Mouse (Mus musculus) ovary, postnatal 14 days (tissue): ENCODE data around the gene Ostm1.

Experiments
- DNase-seq: peaks from one replicate; pipeline ENCODE4 v3.0.0; 2022; ENCODE audit warnings: low spot score

The Ostm1 gene

GRCm38 (mm10) chr10:42680582-42681001, 97.0 kb downstream of the Ostm1 start:
- DNase-seq: no peak

- no peak for DNase-seq
These were observed 98.8 kb downstream of the Ostm1 start for GRCm38 (mm10) chr10:42682421-42682820.

GRCm38 (mm10) chr10:42687873-42688272, 104.3 kb downstream of the Ostm1 start:
- DNase-seq: no peak

- DNase-seq: no peak
These were observed 106.1 kb downstream of the Ostm1 start for GRCm38 (mm10) chr10:42689694-42690093.

- DNase-seq: no peak
These were observed 106.8 kb downstream of the Ostm1 start for GRCm38 (mm10) chr10:42690233-42691028.

- no peak for DNase-seq
These were observed 107.4 kb downstream of the Ostm1 start for GRCm38 (mm10) chr10:42691051-42691450.

DNA sequence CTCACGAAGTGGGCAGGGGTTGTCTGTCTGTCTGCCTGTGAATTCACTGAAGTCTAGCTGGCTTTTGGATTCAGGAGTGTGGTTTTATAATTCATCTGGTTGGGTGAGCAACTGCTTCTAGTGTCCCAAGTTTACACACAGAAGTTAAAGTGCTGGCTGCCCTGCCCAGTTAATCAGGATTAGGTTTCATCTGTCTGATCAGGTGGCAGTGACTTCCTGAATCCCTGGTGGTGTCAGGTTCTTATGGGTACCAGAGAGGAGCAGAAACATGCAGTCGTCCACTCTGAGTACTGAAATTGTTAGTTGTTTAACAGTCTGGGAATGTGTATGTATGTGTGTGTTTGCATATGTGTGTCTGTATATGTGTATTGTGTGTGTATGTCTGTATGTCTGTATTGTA, 108.5 kb downstream of the Ostm1 start:
- DNase-seq: no peak

DNA sequence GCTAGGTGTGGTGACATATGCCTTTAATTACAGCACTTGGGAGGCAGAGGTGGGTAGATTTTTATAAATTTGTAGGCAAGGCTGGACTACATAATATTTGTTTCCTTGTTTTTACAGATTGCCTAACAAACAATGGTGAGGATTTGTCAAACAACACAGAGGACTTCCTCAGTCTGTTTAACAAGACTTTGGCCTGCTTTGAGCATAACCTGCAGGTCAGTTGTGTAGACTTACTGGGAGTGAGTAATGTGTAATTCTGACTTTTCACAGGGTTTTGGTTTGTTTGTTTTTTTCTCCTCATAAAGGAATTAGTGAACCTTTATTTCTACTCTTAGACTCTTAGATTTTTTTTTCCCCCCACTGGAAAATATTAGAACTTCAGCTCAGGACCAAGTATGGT, 109.2 kb downstream of the Ostm1 start:
- DNase-seq: no peak

DNA sequence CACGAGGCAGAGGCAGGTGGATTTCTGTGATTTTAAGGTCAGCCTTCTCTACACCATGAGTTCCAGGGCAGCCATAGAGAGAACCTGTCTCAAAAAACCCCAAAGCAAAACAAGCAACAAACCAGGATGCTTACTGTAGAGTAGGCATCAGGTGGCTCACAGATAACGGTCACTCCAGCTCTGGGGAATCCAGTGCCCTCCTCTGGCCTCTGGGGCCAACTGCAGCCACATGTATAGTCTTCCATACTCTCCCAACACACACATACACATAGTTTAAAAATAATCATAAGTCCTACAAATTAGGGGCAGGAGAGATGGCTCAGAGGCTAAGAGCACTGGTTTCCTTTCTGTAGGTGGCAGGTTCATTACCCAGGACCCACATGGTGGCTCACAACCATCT, 109.9 kb downstream of the Ostm1 start:
- no peak for DNase-seq

DNA sequence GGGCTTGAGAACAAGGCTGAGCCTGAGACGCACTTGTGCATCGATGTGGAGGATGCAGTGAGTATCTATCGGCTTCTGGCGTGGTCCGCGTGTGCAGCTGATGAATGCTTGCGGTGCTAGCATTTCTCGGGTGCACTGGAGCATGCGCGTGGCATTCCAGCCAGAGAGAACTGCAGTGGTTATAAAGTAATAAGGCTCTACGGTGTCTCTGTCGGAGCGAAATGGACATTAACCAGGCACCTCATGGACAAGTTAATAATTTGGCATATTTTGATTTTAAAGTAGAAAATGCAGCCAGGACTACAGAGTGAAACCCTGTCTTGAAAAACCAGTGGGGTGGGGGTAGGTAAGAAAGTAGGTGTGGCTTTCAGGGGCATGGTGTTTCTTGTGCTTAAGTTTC, 112.7 kb downstream of the Ostm1 start:
- DNase-seq: no peak

DNA sequence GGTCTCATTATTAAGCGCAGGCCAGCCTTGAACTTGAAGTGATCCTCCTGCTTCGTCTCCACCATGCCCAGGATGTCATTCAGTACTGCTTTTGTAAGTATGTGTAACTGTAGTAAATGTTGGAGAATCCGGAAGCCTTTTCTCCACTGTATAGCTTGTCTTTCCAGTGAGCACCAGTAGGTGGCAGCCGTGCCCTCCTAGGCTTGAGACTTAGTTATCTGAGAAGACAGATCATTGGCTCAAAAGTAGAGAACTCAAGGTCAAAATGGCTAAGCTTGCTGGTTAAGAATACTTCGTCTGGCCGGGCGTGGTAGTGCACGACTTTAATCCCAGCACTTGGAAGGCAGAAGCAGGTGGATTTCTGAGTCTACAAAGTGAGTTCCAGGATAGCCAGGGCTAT, 113.4 kb downstream of the Ostm1 start:
- peak; percentile 38 for DNase-seq

- DNase-seq: no peak
These were observed 114.8 kb downstream of the Ostm1 start for GRCm38 (mm10) chr10:42698375-42698774.

DNA sequence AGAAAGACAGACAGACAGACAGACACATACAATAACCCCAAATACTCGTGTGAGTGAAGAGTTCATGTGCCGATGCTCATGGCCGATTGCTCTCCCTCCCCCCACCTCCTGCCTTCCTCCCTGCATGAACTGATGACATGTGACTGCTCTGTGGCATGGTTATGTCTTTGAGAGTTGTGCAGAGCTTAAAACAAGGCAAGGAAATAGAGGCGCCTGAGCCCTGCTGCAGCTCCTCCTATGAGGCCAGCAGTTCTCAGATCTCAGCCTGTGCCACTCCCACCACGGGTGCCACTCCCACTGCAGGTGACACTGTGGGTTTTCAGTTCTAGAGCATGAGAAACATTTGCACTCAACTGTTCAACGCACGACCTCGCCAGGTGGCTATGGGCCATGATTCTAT, 115.4 kb downstream of the Ostm1 start:
- no peak for DNase-seq

DNA sequence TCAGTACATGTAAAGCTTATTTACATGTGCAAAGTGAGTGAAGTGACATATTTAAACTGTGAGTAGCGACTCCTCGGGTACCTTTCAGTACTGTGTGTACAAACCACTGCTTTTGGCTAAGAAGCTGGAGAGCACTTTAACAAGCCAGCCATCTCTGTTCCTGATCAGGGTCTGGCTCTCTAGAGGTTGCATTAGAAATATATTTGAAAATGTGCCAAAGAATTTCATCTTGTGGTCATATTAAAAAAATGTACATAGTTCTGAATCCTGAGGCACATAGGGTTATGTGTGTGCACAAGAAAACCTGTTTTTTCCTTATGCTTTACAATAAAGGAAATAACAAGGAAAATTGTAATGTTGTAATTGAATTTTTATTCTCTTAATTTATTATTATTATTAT, 118.5 kb downstream of the Ostm1 start:
- no peak for DNase-seq

GRCm38 (mm10) chr10:42714676-42715075, 131.1 kb downstream of the Ostm1 start:
- no peak for DNase-seq

GRCm38 (mm10) chr10:42715366-42716035, 131.9 kb downstream of the Ostm1 start:
- DNase-seq: no peak

GRCm38 (mm10) chr10:42722116-42722515, 138.5 kb downstream of the Ostm1 start:
- no peak for DNase-seq

DNA sequence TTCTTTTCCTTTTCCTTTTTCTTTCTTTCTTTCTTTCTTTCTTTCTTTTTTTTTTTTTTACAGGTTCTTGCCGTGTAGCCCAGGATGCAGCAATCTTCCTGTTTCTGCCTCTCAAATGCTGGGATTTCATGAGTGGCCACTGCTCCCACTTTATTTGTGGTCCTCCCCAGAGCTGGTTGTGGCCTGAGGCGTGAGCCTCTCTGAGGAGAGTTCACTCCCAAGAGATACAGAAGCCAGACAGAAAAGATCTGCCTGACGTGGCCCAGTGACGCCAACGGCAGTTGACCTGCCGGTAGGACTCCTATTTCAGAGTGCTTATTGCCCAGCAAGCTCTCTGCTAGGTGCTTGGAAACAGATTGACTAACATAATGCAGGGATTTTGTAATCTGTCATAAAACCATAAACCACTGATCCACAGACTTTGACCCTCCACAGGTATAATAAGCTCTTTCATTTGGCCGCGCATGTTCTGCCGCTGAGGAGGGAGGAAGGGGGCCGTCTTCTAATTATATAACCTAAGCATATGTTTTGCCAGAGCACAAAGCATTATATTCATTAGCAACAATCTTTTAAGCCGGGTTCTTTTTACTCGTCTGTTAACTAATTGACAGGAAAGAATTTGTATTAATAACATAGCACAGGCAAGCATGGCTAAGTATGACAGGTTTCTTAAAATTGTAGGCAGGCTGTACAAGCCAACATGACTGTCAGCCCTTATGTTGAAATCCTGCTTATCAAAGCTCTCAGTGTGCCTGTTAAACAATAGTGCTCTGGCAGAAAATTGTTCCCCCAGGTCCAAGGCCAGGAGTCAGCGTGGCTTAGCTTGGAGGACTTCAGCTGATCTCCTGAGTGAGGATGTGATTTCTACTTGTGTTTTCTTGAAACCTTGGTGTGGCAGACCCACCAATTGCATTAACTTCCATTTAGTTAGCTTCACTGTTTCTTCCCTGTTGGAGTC, 139.9 kb downstream of the Ostm1 start:
- DNase-seq: no peak

DNA sequence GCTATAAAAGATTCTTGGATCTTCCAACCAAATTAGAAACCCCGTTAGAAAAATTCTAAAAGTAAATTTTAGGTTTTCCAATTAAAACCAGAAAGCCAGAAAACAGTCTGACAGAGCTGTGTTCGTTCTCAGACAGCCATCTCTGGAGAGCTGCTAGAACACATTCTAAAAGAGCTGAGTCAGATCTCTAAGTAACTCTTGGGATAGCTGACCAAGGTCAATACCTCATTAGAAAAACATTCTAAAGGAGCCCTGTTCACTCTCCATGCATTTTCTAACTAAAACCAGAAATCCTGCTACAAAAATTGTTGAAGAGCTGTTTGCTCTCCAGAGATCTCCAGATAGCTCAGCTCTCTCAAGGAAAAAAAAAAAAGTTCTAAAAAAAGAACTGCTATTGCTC, 146.0 kb downstream of the Ostm1 start:
- no peak for DNase-seq

DNA sequence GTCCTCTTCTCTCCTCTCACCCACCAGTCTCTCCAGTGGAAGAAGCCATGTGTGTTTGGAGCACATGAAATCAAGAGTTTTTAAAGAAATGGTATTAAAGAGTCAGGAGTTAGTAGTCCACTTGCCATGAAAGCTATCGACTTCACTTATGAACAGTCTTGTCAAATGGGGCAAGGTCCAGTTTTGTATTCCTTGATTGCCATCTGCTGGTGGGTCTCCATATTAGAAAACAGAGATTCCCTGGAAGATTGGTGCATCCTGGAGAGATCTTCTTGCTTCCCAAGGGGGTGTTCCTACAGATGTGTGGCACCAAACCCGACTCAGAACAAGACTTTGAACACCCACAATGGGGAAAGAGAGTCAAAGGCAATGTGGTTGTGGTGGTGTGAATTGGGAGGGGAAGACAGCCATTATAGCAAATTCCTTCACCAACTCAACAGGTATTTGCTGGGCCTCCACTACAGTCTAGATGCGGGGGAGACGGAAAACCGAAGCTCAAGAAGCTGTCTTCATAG, 151.0 kb downstream of the Ostm1 start:
- peak; percentile 44 for DNase-seq

DNA sequence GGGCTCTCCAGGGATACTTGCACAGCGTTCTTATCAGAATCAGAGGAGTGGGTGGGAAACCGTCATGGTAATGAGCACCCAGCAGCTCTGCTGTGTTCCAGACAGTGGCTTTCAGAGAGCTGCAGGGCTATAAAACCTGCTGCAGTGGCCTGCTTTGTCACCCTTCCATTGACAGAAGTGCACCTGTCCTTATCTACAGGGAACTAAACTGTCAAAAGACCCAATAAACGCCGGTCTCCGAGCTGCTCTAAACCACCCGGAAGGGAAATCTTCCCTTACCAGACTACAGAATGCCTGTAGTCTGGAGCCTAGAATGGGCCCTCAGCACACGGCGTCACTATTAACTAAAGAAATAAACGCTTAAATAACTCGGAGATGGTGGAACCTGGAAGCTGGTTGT, 168.2 kb downstream of the Ostm1 start:
- no peak for DNase-seq
